8 mouse cellular contexts compared by ENCODE assay signal in the genomic region with DNA sequence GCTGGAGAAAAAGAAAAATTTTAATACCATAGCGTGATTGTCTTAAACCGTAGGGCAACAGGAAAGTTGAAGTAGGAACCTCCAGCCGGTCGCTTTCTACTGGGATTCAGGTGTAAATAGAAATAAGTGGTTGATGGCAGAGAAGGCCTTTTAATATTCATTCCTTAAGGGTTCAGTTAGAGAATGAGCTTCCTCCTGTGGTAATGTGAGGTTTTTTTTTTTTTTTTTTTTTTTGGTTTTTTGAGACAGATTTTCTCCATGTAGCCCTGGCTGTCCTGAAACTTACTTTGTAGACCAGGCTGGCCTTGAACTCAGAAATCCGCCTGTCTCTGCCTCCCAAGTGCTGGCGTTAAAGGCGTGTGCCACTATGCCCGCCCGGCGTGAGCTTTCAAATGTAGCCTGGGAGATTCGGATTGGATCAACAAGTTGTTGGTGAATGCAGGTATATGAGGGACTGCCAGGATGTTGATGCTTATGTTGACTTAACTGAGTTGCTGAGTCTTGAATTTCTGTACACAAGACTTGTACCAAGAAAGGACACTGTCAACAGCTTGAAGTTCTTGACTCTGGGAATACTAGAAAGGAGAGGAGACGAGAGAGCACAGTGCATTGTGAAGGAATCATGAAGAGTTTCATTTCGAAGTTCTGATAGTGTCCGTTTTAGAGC. TPM values are rescaled to one million over a fixed set of nuclear protein-coding genes. Genes with fewer than 3 reads are reported as not detected.
A peak's percentile ranks its signal among the peaks of the same experiment; 100 is the strongest.
DNase-seq lines count a peak whose midpoint lies in the region; ATAC-seq and TF ChIP-seq lines count a peak whose summit lies in the region.

No protein-coding gene starts in this region.

- H3K4me3 ChIP-seq in heart, embryonic 10.5 days = peak overlapping the region; percentile 98
- H3K4me3 ChIP-seq in ES-Bruce4 (ENCODE audit: low read depth, low read length) = peak overlapping the region; percentile 93
- H3K4me3 ChIP-seq in heart, embryonic 16.5 days (ENCODE audit: low read length) = peak overlapping the region; percentile 98
- peak overlapping the region; percentile 71 for H3K4me3 ChIP-seq in liver, postnatal 0 days (ENCODE audit: low read depth, low read length)

- TF ChIP-seq CTCF in ES-Bruce4 (IDR thresholded peaks at IDR 0.05; ENCODE audit: low read depth, low read length) = no peak
- TF ChIP-seq CTCF in liver, postnatal 0 days (IDR thresholded peaks at IDR 0.05; ENCODE audit: low read depth) = no peak

- H3K9me3 ChIP-seq in heart, embryonic 10.5 days = no peaks in the 10 kb centered on the region
- no peaks in the 10 kb centered on the region for H3K9me3 ChIP-seq in ES-Bruce4 (replicated peaks; ENCODE audit: control insufficient read depth, insufficient read depth, low read length, poor library complexity, severe bottlenecking)
- H3K9me3 ChIP-seq in heart, embryonic 16.5 days (replicated peaks; ENCODE audit: control insufficient read depth, low read length) = no peaks in the 10 kb centered on the region
- H3K9me3 ChIP-seq in liver, postnatal 0 days (ENCODE audit: low read length) = no peaks in the 10 kb centered on the region

- no peaks in the 10 kb centered on the region for H3K27me3 ChIP-seq in heart, embryonic 10.5 days (ENCODE audit: insufficient read depth, poor library complexity, severe bottlenecking)
- no peaks in the 10 kb centered on the region for H3K27me3 ChIP-seq in ES-Bruce4 (ENCODE audit: control insufficient read depth, insufficient read depth, low read length, poor library complexity, severe bottlenecking)
- no peaks in the 10 kb centered on the region for H3K27me3 ChIP-seq in heart, embryonic 16.5 days (ENCODE audit: control insufficient read depth, insufficient read depth, low read length)
- no peaks in the 10 kb centered on the region for H3K27me3 ChIP-seq in liver, postnatal 0 days (ENCODE audit: insufficient read depth, low read length)

- peaks cover 5% of the 10 kb centered on the region for H3K4me1 ChIP-seq in heart, embryonic 10.5 days
- no peaks in the 10 kb centered on the region for H3K4me1 ChIP-seq in ES-Bruce4 (ENCODE audit: control insufficient read depth, insufficient read depth, low read length)
- H3K4me1 ChIP-seq in heart, embryonic 16.5 days (ENCODE audit: control insufficient read depth, insufficient read depth, low read length) = peaks cover 8% of the 10 kb centered on the region
- peaks cover 7% of the 10 kb centered on the region for H3K4me1 ChIP-seq in liver, postnatal 0 days (ENCODE audit: insufficient read depth)

- no peak for TF ChIP-seq EP300 in ES-Bruce4 (IDR thresholded peaks at IDR 0.05; ENCODE audit: insufficient read depth, low read depth, low read length)
- no peak for TF ChIP-seq EP300 in liver, postnatal 0 days (IDR thresholded peaks at IDR 0.05; ENCODE audit: low read depth)

- intact Hi-C loops in heart, postnatal 25 days (cut with DNase I) = loop anchor here (2.0 kb wide), 1 partner anchor 241 kb away; no protein-coding TSS in a partner anchor

- peak overlapping the region; percentile 98 for H3K9ac ChIP-seq in ES-Bruce4 (ENCODE audit: low read depth, poor library complexity, severe bottlenecking)
- H3K9ac ChIP-seq in heart, embryonic 16.5 days (ENCODE audit: low read length) = peak overlapping the region; percentile 96
- H3K9ac ChIP-seq in liver, postnatal 0 days (replicated peaks) = peak overlapping the region; percentile 90

- ATAC-seq in heart, embryonic 16.5 days (replicated peaks; ENCODE audit: extremely low read depth, insufficient read depth, low FRiP score) = no peak
- ATAC-seq in liver, postnatal 0 days = no peak

- H3K4me2 ChIP-seq in heart, embryonic 16.5 days (ENCODE audit: low read depth, low read length) = peak overlapping the region; percentile 84
- H3K4me2 ChIP-seq in liver, postnatal 0 days (ENCODE audit: low read depth, low read length) = peak overlapping the region; percentile 76

- peaks cover 28% of the 10 kb centered on the region for H3K36me3 ChIP-seq in heart, embryonic 10.5 days
- H3K36me3 ChIP-seq in ES-Bruce4 (ENCODE audit: control insufficient read depth, insufficient read depth, low read length, poor library complexity, severe bottlenecking) = peaks cover 25% of the 10 kb centered on the region
- H3K36me3 ChIP-seq in heart, embryonic 16.5 days (ENCODE audit: control insufficient read depth, insufficient read depth) = peaks cover 14% of the 10 kb centered on the region
- H3K36me3 ChIP-seq in liver, postnatal 0 days (replicated peaks; ENCODE audit: insufficient read depth, low read length) = peaks cover 19% of the 10 kb centered on the region

- peak overlapping the region; percentile 97 for H3K27ac ChIP-seq in heart, embryonic 10.5 days
- H3K27ac ChIP-seq in ES-Bruce4 (ENCODE audit: insufficient read depth, low read length) = no peak overlapping the region; the same call in 1 of the 2 replicates
- H3K27ac ChIP-seq in heart, embryonic 16.5 days (ENCODE audit: low read length) = peak overlapping the region; percentile 89
- peak overlapping the region; percentile 85 for H3K27ac ChIP-seq in liver, postnatal 0 days (ENCODE audit: low read depth)

- no peak for DNase-seq in heart, embryonic 10.5 days (ENCODE audit: low spot score)
- no peak for DNase-seq in heart, postnatal 25 days (ENCODE audit: low spot score)
- no peak for DNase-seq in liver, postnatal 0 days
- DNase-seq in right cerebral cortex, postnatal 36 days (ENCODE audit: low spot score in 2 of 2) = no peak
- DNase-seq in right cerebral cortex, postnatal 14 days = no peak
- no peak for DNase-seq in gastrocnemius, postnatal 4 days (ENCODE audit: low spot score in 2 of 2)

- 56% methylated on average over 14 of the region's 14 CpGs for WGBS in heart, embryonic 10.5 days
- 47% methylated on average over 14 of the region's 14 CpGs for WGBS in heart, embryonic 16.5 days
- 51% methylated on average over 14 of the region's 14 CpGs for WGBS in liver, postnatal 0 days (ENCODE audit: insufficient replicate concordance)

- no peak for TF ChIP-seq POLR2A in ES-Bruce4 (IDR thresholded peaks at IDR 0.05; ENCODE audit: insufficient read depth, low read length)

RNA-seq across cellular contexts. Expression of a gene that starts 1.2 kb away (rescaled TPM):
- 248 and 309 TPM in 2 replicates for polyA plus RNA-seq in heart, embryonic 10.5 days (2016; fragmentation: Nextera tagmentation; extraction: Ambion mirVana)
- total RNA-seq in heart, postnatal 25 days (2021) = 100 to 1,000 TPM; 104 to 112 TPM
- polyA plus RNA-seq in ES-Bruce4 (2011; ENCODE audit: insufficient read depth, insufficient read length, low read depth, missing spikeins) = 261 TPM in 2 replicates
- polyA plus RNA-seq in heart, embryonic 16.5 days (2015; fragmentation: Nextera tagmentation; extraction: Ambion mirVana) = 189 and 197 TPM in 2 replicates
- 128 and 143 TPM in 2 replicates for polyA plus RNA-seq in liver, postnatal 0 days (2015; fragmentation: Nextera tagmentation; extraction: Ambion mirVana)
- 100 to 1,000 TPM; 126 to 134 TPM for total RNA-seq in gastrocnemius, postnatal 4 days (2021)

RNA-seq across cellular contexts. Expression of a gene that starts 46.6 kb away (rescaled TPM):
- 191 and 222 TPM in 2 replicates for polyA plus RNA-seq in heart, embryonic 10.5 days (2016; fragmentation: Nextera tagmentation; extraction: Ambion mirVana)
- 10 to 100 TPM; 68.5 to 79.5 TPM for total RNA-seq in heart, postnatal 25 days (2021)
- 344 and 357 TPM in 2 replicates for polyA plus RNA-seq in ES-Bruce4 (2011; ENCODE audit: insufficient read depth, insufficient read length, low read depth, missing spikeins)
- polyA plus RNA-seq in heart, embryonic 16.5 days (2015; fragmentation: Nextera tagmentation; extraction: Ambion mirVana) = 141 and 155 TPM in 2 replicates
- polyA plus RNA-seq in liver, postnatal 0 days (2015; fragmentation: Nextera tagmentation; extraction: Ambion mirVana) = 68.9 and 71.6 TPM in 2 replicates
- 100 to 1,000 TPM; 111 to 146 TPM for total RNA-seq in gastrocnemius, postnatal 4 days (2021)

RNA-seq across cellular contexts. Expression of a gene that starts 47.2 kb away (rescaled TPM):
- 0.34 and 0.72 TPM in 2 replicates for polyA plus RNA-seq in heart, embryonic 10.5 days (2016; fragmentation: Nextera tagmentation; extraction: Ambion mirVana)
- total RNA-seq in heart, postnatal 25 days (2021) = 1 to 10 TPM; 1.7 to 2.4 TPM
- 0.96 and 1.3 TPM in 2 replicates for polyA plus RNA-seq in ES-Bruce4 (2011; ENCODE audit: insufficient read depth, insufficient read length, low read depth, missing spikeins)
- polyA plus RNA-seq in heart, embryonic 16.5 days (2015; fragmentation: Nextera tagmentation; extraction: Ambion mirVana) = 0.30 and 0.55 TPM in 2 replicates
- polyA plus RNA-seq in liver, postnatal 0 days (2015; fragmentation: Nextera tagmentation; extraction: Ambion mirVana) = 0.18 and 0.28 TPM in 2 replicates
- 10 to 100 TPM; 11.7 to 13.1 TPM for total RNA-seq in gastrocnemius, postnatal 4 days (2021)

RNA-seq across cellular contexts. Expression of a gene that starts 51.8 kb away (rescaled TPM):
- 15.0 and 17.2 TPM in 2 replicates for polyA plus RNA-seq in heart, embryonic 10.5 days (2016; fragmentation: Nextera tagmentation; extraction: Ambion mirVana)
- 10 to 100 TPM; 22.1 to 22.9 TPM for total RNA-seq in heart, postnatal 25 days (2021)
- 27.8 and 31.0 TPM in 2 replicates for polyA plus RNA-seq in ES-Bruce4 (2011; ENCODE audit: insufficient read depth, insufficient read length, low read depth, missing spikeins)
- 14.7 and 17.7 TPM in 2 replicates for polyA plus RNA-seq in heart, embryonic 16.5 days (2015; fragmentation: Nextera tagmentation; extraction: Ambion mirVana)
- polyA plus RNA-seq in liver, postnatal 0 days (2015; fragmentation: Nextera tagmentation; extraction: Ambion mirVana) = 6.2 and 6.6 TPM in 2 replicates
- 10 to 100 TPM; 22.3 to 25.5 TPM for total RNA-seq in gastrocnemius, postnatal 4 days (2021)
